Mouse (Mus musculus) spleen, adult 2 months (tissue): ENCODE results near the gene Pdzd3.

ENCODE experiments used
- CTCF ChIP-seq: fragments of 200-500 bp; IDR thresholded peaks from 2 replicates; pipeline ENCODE4 v1.5.1; 2011; ENCODE audit warnings: mild to moderate bottlenecking, inconsistent platforms; ENCODE audit not compliant: insufficient read depth, insufficient read length, insufficient replicate concordance; ENCODE audit errors: extremely low read depth
- POLR2A ChIP-seq: fragments of 200-500 bp; IDR thresholded peaks from 2 replicates; pipeline ENCODE4 v1.6.1; 2011; ENCODE audit warnings: low read depth, low read length, inconsistent platforms

- TF ChIP-seq CTCF: no peak
- TF ChIP-seq POLR2A: no peak
These were observed 50.8 kb downstream of the Pdzd3 start for GRCm38 (mm10) chr9:44200458-44200857.
